Mouse (Mus musculus) hindbrain, embryonic 15.5 days (tissue): ENCODE results near the gene Bend5. TPM values are rescaled to one million over a fixed set of nuclear protein-coding genes. Genes with fewer than 3 reads are reported as not detected.
A peak's percentile ranks its signal among the peaks of the same experiment; 100 is the strongest.

ENCODE experiments used
- ATAC-seq: fragments of 200-750 bp; cut with Nextera tagmentation; 2 replicates; pipeline ENCODE4 v1.8.0; 2017; ENCODE audit warnings: low read depth, moderate number of reproducible peaks, moderate TSS enrichment; ENCODE audit not compliant: low FRiP score
- H3K27ac ChIP-seq: fragments of 300-500 bp; sonication (generic); replicated peaks from 2 replicates; pipeline ENCODE4 v1.5.1; 2015; ENCODE audit warnings: mild to moderate bottlenecking, inconsistent platforms
- H3K27me3 ChIP-seq: fragments of 300-500 bp; sonication (generic); 2 replicates; pipeline ENCODE4 v1.6.1; 2015; ENCODE audit warnings: control low read depth, inconsistent platforms
- H3K36me3 ChIP-seq: fragments of 300-500 bp; sonication (generic); 2 replicates; pipeline ENCODE4 v1.6.1; 2015; ENCODE audit warnings: control low read depth, inconsistent platforms
- H3K4me1 ChIP-seq: fragments of 300-500 bp; sonication (generic); replicated peaks from 2 replicates; pipeline ENCODE4 v1.6.1; 2015; ENCODE audit warnings: control low read depth, inconsistent platforms
- H3K4me2 ChIP-seq: fragments of 300-500 bp; sonication (generic); 2 replicates; pipeline ENCODE4 v1.6.1; 2015; ENCODE audit warnings: moderate library complexity, mild to moderate bottlenecking, inconsistent platforms
- H3K4me3 ChIP-seq: fragments of 300-500 bp; sonication (generic); 2 replicates; pipeline ENCODE4 v1.5.1; 2015; ENCODE audit warnings: mild to moderate bottlenecking, inconsistent platforms
- H3K9ac ChIP-seq: fragments of 300-500 bp; sonication (generic); 2 replicates; pipeline ENCODE4 v1.6.1; 2015; ENCODE audit warnings: inconsistent platforms
- H3K9me3 ChIP-seq: fragments of 300-500 bp; sonication (generic); 2 replicates; pipeline ENCODE4 v1.6.1; 2016; ENCODE audit warnings: control low read depth, inconsistent platforms
- WGBS: fragments of 180-500 bp; shearing (Covaris S2); methylation state at CpG from one replicate; pipeline ENCODE4 v1.1.7; 2015; 5-methylcytosine and 5-hydroxymethylcytosine counted together
- polyA plus RNA-seq: library from polyadenylated mRNA; unstranded; fragments of >200 nt; fragmentation: Nextera tagmentation; extraction: Ambion mirVana; gene quantifications from 2 replicates; pipeline ENCODE4 v1.2.1, GENCODE M21; 2015

Bend5 gene
- 57.5 and 59.4 TPM in 2 replicates for polyA plus RNA-seq

GRCm38 (mm10) chr4:111414818-111415488 lies at the start of gene Bend5:
Bend5 (plus strand) TSS chr4:111415006.
- ATAC-seq, result peak; percentile 96
- WGBS, result 0% methylated on average over 63 of the region's 66 CpGs

GRCm38 (mm10) chr4:111367771-111368170 lies 47.0 kb upstream of the Bend5 start:
- H3K9ac ChIP-seq, result no peak overlapping the region
- 60% methylated on average over 2 of the region's 2 CpGs for WGBS
- no peak for ATAC-seq

More at GRCm38 (mm10) chr4:111414818-111415488, at the start of gene Bend5:
- Histone ChIP-seq H3K36me3 (no peaks in the 10 kb centered on the region), H3K9me3 (no peaks in the 10 kb centered on the region), H3K27me3 (no peaks in the 10 kb centered on the region), H3K4me1 (peaks cover 49% of the 10 kb centered on the region), H3K9ac (peak within 1 kb of the TSS; percentile 96), H3K4me3 (peak within 1 kb of the TSS; percentile 87), H3K4me2 (peak within 1 kb of the TSS; percentile 79), H3K27ac (peak within 1 kb of the TSS; percentile 91)

GRCm38 (mm10) chr4:111377159-111377558 lies 37.6 kb upstream of the Bend5 start:
- Histone ChIP-seq H3K4me1 (no peaks in the 10 kb centered on the region), H3K27ac (no peak overlapping the region), H3K9me3 (no peaks in the 10 kb centered on the region), H3K4me3 (no peak overlapping the region), H3K36me3 (no peaks in the 10 kb centered on the region), H3K27me3 (no peaks in the 10 kb centered on the region), H3K9ac (no peak overlapping the region), H3K4me2 (no peak overlapping the region)
- no peak for ATAC-seq

More at GRCm38 (mm10) chr4:111367771-111368170, 47.0 kb upstream of the Bend5 start:
- no peaks in the 10 kb centered on the region for H3K36me3 ChIP-seq
- no peaks in the 10 kb centered on the region for H3K9me3 ChIP-seq
- H3K4me2 ChIP-seq, result no peak overlapping the region
- no peak overlapping the region for H3K27ac ChIP-seq
- no peaks in the 10 kb centered on the region for H3K4me1 ChIP-seq
- H3K27me3 ChIP-seq, result no peaks in the 10 kb centered on the region
- H3K4me3 ChIP-seq, result no peak overlapping the region

GRCm38 (mm10) chr4:111378071-111378470 lies 36.7 kb upstream of the Bend5 start:
- H3K9ac ChIP-seq, result no peak overlapping the region
- no peaks in the 10 kb centered on the region for H3K27me3 ChIP-seq
- no peak for ATAC-seq
- no peak overlapping the region for H3K4me2 ChIP-seq
- H3K4me3 ChIP-seq, result no peak overlapping the region
- H3K36me3 ChIP-seq, result no peaks in the 10 kb centered on the region
- no peaks in the 10 kb centered on the region for H3K4me1 ChIP-seq
- H3K9me3 ChIP-seq, result no peaks in the 10 kb centered on the region
- H3K27ac ChIP-seq, result no peak overlapping the region
- WGBS, result 94% methylated on average over 3 of the region's 3 CpGs

GRCm38 (mm10) chr4:111383101-111383500 lies 31.7 kb upstream of the Bend5 start:
- no peak overlapping the region for H3K4me2 ChIP-seq
- no peaks in the 10 kb centered on the region for H3K27me3 ChIP-seq
- H3K27ac ChIP-seq, result no peak overlapping the region
- H3K9me3 ChIP-seq, result no peaks in the 10 kb centered on the region
- ATAC-seq, result no peak
- H3K4me1 ChIP-seq, result no peaks in the 10 kb centered on the region
- H3K9ac ChIP-seq, result no peak overlapping the region
- H3K4me3 ChIP-seq, result no peak overlapping the region
- no peaks in the 10 kb centered on the region for H3K36me3 ChIP-seq
- 80% methylated on average over 2 of the region's 2 CpGs for WGBS

GRCm38 (mm10) chr4:111390736-111391135 lies 24.1 kb upstream of the Bend5 start:
- Histone ChIP-seq H3K4me1 (no peaks in the 10 kb centered on the region), H3K27ac (no peak overlapping the region), H3K4me2 (no peak overlapping the region), H3K9me3 (no peaks in the 10 kb centered on the region), H3K9ac (no peak overlapping the region), H3K4me3 (no peak overlapping the region), H3K27me3 (no peaks in the 10 kb centered on the region), H3K36me3 (no peaks in the 10 kb centered on the region)
- ATAC-seq, result no peak

- Histone ChIP-seq H3K9ac (no peak overlapping the region), H3K4me2 (no peak overlapping the region), H3K27me3 (no peaks in the 10 kb centered on the region), H3K4me3 (no peak overlapping the region), H3K9me3 (no peaks in the 10 kb centered on the region), H3K4me1 (no peaks in the 10 kb centered on the region), H3K36me3 (no peaks in the 10 kb centered on the region), H3K27ac (no peak overlapping the region)
- ATAC-seq, result no peak
These were observed 15.0 kb upstream of the Bend5 start for GRCm38 (mm10) chr4:111399784-111400183.

- no peaks in the 10 kb centered on the region for H3K36me3 ChIP-seq
- H3K4me2 ChIP-seq, result no peak overlapping the region
- no peak overlapping the region for H3K4me3 ChIP-seq
- H3K9me3 ChIP-seq, result no peaks in the 10 kb centered on the region
- 32% methylated on average over 2 of the region's 2 CpGs for WGBS
- H3K27me3 ChIP-seq, result no peaks in the 10 kb centered on the region
- no peak overlapping the region for H3K9ac ChIP-seq
- ATAC-seq, result peak; percentile 69; the same call in 1 of the 2 replicates
- no peaks in the 10 kb centered on the region for H3K4me1 ChIP-seq
- no peak overlapping the region for H3K27ac ChIP-seq
These were observed 14.1 kb upstream of the Bend5 start for GRCm38 (mm10) chr4:111400676-111401075.

GRCm38 (mm10) chr4:111403243-111403642 lies 11.6 kb upstream of the Bend5 start:
- 61% methylated on average over 1 of the region's 1 CpGs for WGBS

GRCm38 (mm10) chr4:111410731-111411130 lies 4.1 kb upstream of the Bend5 start:
- Histone ChIP-seq H3K27me3 (no peaks in the 10 kb centered on the region), H3K27ac (no peak overlapping the region), H3K4me1 (peaks cover 10% of the 10 kb centered on the region), H3K9me3 (no peaks in the 10 kb centered on the region), H3K4me3 (no peak overlapping the region), H3K9ac (no peak overlapping the region), H3K36me3 (no peaks in the 10 kb centered on the region), H3K4me2 (no peak overlapping the region)
- ATAC-seq, result no peak
- WGBS, result 85% methylated on average over 4 of the region's 4 CpGs

More at GRCm38 (mm10) chr4:111403243-111403642, 11.6 kb upstream of the Bend5 start:
- no peak overlapping the region for H3K27ac ChIP-seq
- no peak overlapping the region for H3K4me2 ChIP-seq
- H3K36me3 ChIP-seq, result no peaks in the 10 kb centered on the region
- H3K9me3 ChIP-seq, result no peaks in the 10 kb centered on the region
- H3K4me3 ChIP-seq, result no peak overlapping the region
- no peaks in the 10 kb centered on the region for H3K27me3 ChIP-seq
- ATAC-seq, result no peak
- H3K4me1 ChIP-seq, result no peaks in the 10 kb centered on the region
- H3K9ac ChIP-seq, result no peak overlapping the region

- Histone ChIP-seq H3K27ac (peak overlapping the region; percentile 91), H3K9ac (peak overlapping the region; percentile 96), H3K4me2 (peak overlapping the region; percentile 79), H3K36me3 (no peaks in the 10 kb centered on the region), H3K4me1 (peaks cover 44% of the 10 kb centered on the region), H3K27me3 (no peaks in the 10 kb centered on the region), H3K9me3 (no peaks in the 10 kb centered on the region), H3K4me3 (peak overlapping the region; percentile 87)
- ATAC-seq, result peak; percentile 36
- under 1% methylated on average over 6 of the region's 6 CpGs for WGBS
These were observed 407 bp upstream of the Bend5 start for GRCm38 (mm10) chr4:111414399-111414798.

- H3K4me2 ChIP-seq, result peak overlapping the region; percentile 79
- H3K27me3 ChIP-seq, result no peaks in the 10 kb centered on the region
- peak overlapping the region; percentile 96 for H3K9ac ChIP-seq
- H3K4me3 ChIP-seq, result peak overlapping the region; percentile 87
- no peak overlapping the region for H3K27ac ChIP-seq
- no peaks in the 10 kb centered on the region for H3K36me3 ChIP-seq
- no peak for ATAC-seq
- 71% methylated on average over 3 of the region's 3 CpGs for WGBS
- H3K4me1 ChIP-seq, result peaks cover 54% of the 10 kb centered on the region
- H3K9me3 ChIP-seq, result no peaks in the 10 kb centered on the region
These were observed 1.3 kb downstream of the Bend5 start for GRCm38 (mm10) chr4:111416126-111416525.

- WGBS, result 86% methylated on average over 3 of the region's 3 CpGs
- H3K9ac ChIP-seq, result no peak overlapping the region
These were observed 1.7 kb downstream of the Bend5 start for GRCm38 (mm10) chr4:111416551-111416950.

More at GRCm38 (mm10) chr4:111416551-111416950, 1.7 kb downstream of the Bend5 start:
- peak overlapping the region; percentile 79 for H3K4me2 ChIP-seq
- H3K9me3 ChIP-seq, result no peaks in the 10 kb centered on the region
- no peaks in the 10 kb centered on the region for H3K36me3 ChIP-seq
- no peaks in the 10 kb centered on the region for H3K27me3 ChIP-seq
- peak overlapping the region; percentile 87 for H3K4me3 ChIP-seq
- peaks cover 54% of the 10 kb centered on the region for H3K4me1 ChIP-seq
- H3K27ac ChIP-seq, result no peak overlapping the region
- no peak for ATAC-seq
